Mouse (Mus musculus): ENCODE measurements around the gene Zfp977. TPM values are rescaled to one million over a fixed set of nuclear protein-coding genes. Genes with fewer than 3 reads are reported as not detected.
"Not testable (repeated sequence)": the region's sequence is repeated elsewhere in the genome, so short reads cannot be mapped to it uniquely, and the experiment has no call there.

The Zfp977 gene
- total RNA-seq (2021) = not detected
- long read RNA-seq, experiment 1 = 0 reads
- long read RNA-seq, experiment 2 = 0 reads

DNA sequence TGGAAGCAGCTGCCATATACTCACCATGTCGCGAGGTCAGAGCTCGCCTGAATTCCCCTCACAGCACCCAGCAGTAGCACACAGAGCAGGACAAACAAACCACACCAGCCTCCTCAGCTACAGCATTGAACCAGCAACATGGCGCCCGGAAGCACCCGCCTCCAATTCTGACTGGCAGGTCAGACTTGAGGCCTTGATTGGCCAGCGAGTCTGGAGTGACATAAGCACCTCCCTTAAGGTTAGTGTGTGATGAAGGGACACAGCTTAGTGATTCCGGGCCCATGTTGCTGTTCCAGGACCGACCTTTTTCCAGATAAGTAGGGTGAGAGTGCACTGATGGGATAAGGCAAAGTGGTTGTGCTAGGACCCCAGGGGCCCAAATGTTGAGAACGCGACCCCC, at the start of gene Zfp977:
Zfp977 (minus strand) TSS at position 135 of the 400 bp plus-strand sequence.
- DNase-seq = not testable (repeated sequence)

GRCm38 (mm10) chr7:42631031-42631430, 38.7 kb upstream of the Zfp977 start:
- not testable (repeated sequence) for DNase-seq

- DNase-seq = not testable (repeated sequence)
These were observed 3.3 kb upstream of the Zfp977 start for GRCm38 (mm10) chr7:42595666-42596065.

DNA sequence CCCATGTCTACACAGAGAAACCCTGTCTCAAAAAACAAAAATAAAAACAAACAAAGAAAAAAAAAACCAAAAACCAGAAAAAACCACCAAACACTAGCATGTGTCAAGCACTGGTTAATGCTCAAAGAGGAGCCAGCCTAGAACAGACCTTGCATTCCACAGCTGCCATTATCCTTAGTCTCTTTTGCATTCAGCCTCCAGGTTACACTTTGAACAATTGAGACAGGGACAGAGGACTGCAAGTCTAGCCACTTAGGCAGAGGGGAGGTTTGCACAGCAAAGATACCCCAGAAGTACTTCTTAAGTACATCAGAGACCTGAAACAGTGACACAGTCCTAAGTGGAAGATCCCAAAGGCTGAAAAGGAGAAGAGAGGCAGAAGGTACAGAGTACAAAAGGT, 1.0 kb downstream of the Zfp977 start:
- not testable (repeated sequence) for DNase-seq

DNA sequence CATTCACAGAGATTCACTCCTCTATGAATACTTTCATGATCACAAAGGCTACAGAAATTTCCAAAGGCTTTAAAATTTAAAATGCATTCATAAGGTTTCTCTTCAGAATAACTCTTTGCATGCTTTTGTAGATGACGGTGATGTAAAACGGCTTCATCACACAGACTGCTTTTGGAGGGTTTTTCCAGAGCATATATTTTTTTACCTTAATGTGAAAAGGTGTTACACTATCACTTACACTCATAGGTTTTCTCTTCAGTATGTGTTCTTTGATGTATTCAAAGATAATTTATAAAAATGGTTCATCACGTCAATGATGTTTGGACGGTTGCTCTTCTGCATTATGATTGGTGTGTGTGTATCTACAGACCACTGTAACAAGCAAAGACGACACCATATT, 13.9 kb downstream of the Zfp977 start, which contains the start of gene Gm21028:
Gm21028 (minus strand) TSS at position 101 of the 400 bp plus-strand sequence.
- no peak for DNase-seq

DNA sequence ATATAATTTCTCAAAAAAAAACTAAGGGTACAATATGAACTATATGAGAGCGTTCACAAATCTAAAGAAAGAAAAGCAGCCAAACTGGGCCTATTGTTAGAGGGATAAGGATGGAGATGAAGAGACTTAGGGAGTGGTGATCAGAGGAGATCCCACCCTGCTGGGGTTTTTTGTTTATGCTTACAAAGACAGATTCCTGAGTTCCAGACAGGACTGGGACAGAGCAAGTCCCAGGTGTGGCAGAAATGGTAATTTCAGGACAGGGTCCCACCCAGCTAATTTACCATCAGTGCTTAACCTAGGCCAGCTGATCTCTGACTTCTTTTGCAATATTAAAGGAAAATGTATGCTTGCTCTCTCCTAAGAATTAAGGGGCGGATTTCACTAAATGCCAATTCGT, 40.6 kb downstream of the Zfp977 start:
- DNase-seq = no peak

Small RNA genes within 50 kb of the gene (microRNA-seq; reads per million reads assigned to microRNA genes)
- gene Gm24938 (ENCODE audit: borderline replicate concordance in 2 of 2) = 0 reads per million in 2 experiments

Other genes starting within 250 kb of the Zfp977 start
- not detected for gene 4933421I07Rik, start 144.4 kb downstream of the Zfp977 start, total RNA-seq (2021)
- 1 to 10 TPM; 4.7 to 6.1 TPM for gene Zfp141, start 86.8 kb downstream of the Zfp977 start, total RNA-seq (2021)
- gene Gm21028, start 14.0 kb downstream of the Zfp977 start, total RNA-seq (2021) = not detected
- gene Zfp976, start 50.0 kb upstream of the Zfp977 start, total RNA-seq (2021) = under 1 TPM; 0.64 to 0.67 TPM
- 1 to 10 TPM; 3.3 to 3.7 TPM for gene Zfp975, start 100.2 kb upstream of the Zfp977 start, total RNA-seq (2021)
- not detected for gene Gm17067, start 134.5 kb upstream of the Zfp977 start, total RNA-seq (2021)
- not detected for gene Vmn2r62, start 201.0 kb upstream of the Zfp977 start, total RNA-seq (2021)

Measured in gastrocnemius, postnatal 25 days (tissue).